Mouse (Mus musculus) midbrain, embryonic 16.5 days (tissue): ENCODE data around the gene Oxt. TPM values are rescaled to one million over a fixed set of nuclear protein-coding genes. Genes with fewer than 3 reads are reported as not detected.

Experiments
- ATAC-seq: fragments of 200-750 bp; cut with Nextera tagmentation; 2 replicates; pipeline ENCODE4 v1.8.0; 2017; ENCODE audit warnings: moderate TSS enrichment
- H3K27ac ChIP-seq: fragments of 300-500 bp; sonication (generic); 2 replicates; pipeline ENCODE4 v1.5.1; 2014; ENCODE audit warnings: mild to moderate bottlenecking, low read length, mixed read lengths
- H3K27me3 ChIP-seq: fragments of 300-500 bp; sonication (generic); 2 replicates; pipeline ENCODE4 v1.6.1; 2014; ENCODE audit warnings: low read depth, low read length, mixed read lengths; ENCODE audit not compliant: control insufficient read depth, insufficient read depth
- H3K36me3 ChIP-seq: fragments of 300-500 bp; sonication (generic); 2 replicates; pipeline ENCODE4 v1.6.1; 2014; ENCODE audit warnings: mild to moderate bottlenecking, low read length, moderate library complexity, mixed read lengths; ENCODE audit not compliant: control insufficient read depth, insufficient read depth
- H3K4me1 ChIP-seq: fragments of 300-500 bp; sonication (generic); 2 replicates; pipeline ENCODE4 v1.6.1; 2014; ENCODE audit warnings: mild to moderate bottlenecking, low read length, mixed read lengths; ENCODE audit not compliant: control insufficient read depth, insufficient read depth
- H3K4me2 ChIP-seq: fragments of 300-500 bp; sonication (generic); 2 replicates; pipeline ENCODE4 v1.6.1; 2014; ENCODE audit warnings: mild to moderate bottlenecking, low read length, mixed read lengths
- H3K4me3 ChIP-seq: fragments of 300-500 bp; sonication (generic); 2 replicates; pipeline ENCODE4 v1.5.1; 2014; ENCODE audit warnings: low read depth, mild to moderate bottlenecking, low read length, moderate library complexity, mixed read lengths
- H3K9ac ChIP-seq: fragments of 300-500 bp; sonication (generic); 2 replicates; pipeline ENCODE4 v1.6.1; 2014; ENCODE audit warnings: low read depth, low read length, mixed read lengths
- H3K9me3 ChIP-seq: fragments of 300-500 bp; sonication (generic); replicated peaks from 2 replicates; pipeline ENCODE4 v1.6.1; 2014; ENCODE audit warnings: mild to moderate bottlenecking, low read length, mixed read lengths; ENCODE audit not compliant: control insufficient read depth, poor library complexity, severe bottlenecking
- WGBS: fragments of 180-500 bp; shearing (Covaris S2); extraction: QIAGEN DNeasy Blood & Tissue Kit; methylation state at CpG from one replicate; pipeline ENCODE4 v1.1.7; 2014; 5-methylcytosine and 5-hydroxymethylcytosine counted together
- polyA plus RNA-seq: library from polyadenylated mRNA; unstranded; fragments of >200 nt; fragmentation: Nextera tagmentation; extraction: Ambion mirVana; gene quantifications from 2 replicates; pipeline ENCODE4 v1.2.1, GENCODE M21; 2015

Gene Oxt
- polyA plus RNA-seq, 1 experiment from 2014 or later = 15.3 TPM

GRCm38 (mm10) chr2:130583902-130584560, 8.1 kb downstream of the Oxt start:
- Histone ChIP-seq H3K4me2 (no peak overlapping the region), H3K27ac (no peak overlapping the region), H3K9me3 (no peaks in the 10 kb centered on the region), H3K4me3 (no peak overlapping the region), H3K9ac (no peak overlapping the region), H3K27me3 (peaks cover 37% of the 10 kb centered on the region), H3K4me1 (peaks cover 8% of the 10 kb centered on the region), H3K36me3 (no peaks in the 10 kb centered on the region)
- WGBS = 78% methylated on average over 10 of the region's 10 CpGs
- ATAC-seq = no peak

GRCm38 (mm10) chr2:130586016-130586415, 10.0 kb downstream of the Oxt start:
- Histone ChIP-seq H3K36me3 (peaks cover 6% of the 10 kb centered on the region), H3K9me3 (no peaks in the 10 kb centered on the region), H3K27me3 (peaks cover 17% of the 10 kb centered on the region), H3K9ac (no peak overlapping the region), H3K27ac (no peak overlapping the region), H3K4me3 (no peak overlapping the region), H3K4me1 (no peaks in the 10 kb centered on the region; the same call in 1 of the 2 replicates), H3K4me2 (no peak overlapping the region)
- ATAC-seq = no peak
- WGBS = 90% methylated on average over 6 of the region's 6 CpGs

- Histone ChIP-seq H3K36me3 (peaks cover 11% of the 10 kb centered on the region), H3K27me3 (no peaks in the 10 kb centered on the region), H3K4me2 (no peak overlapping the region), H3K4me1 (no peaks in the 10 kb centered on the region), H3K27ac (no peak overlapping the region), H3K9me3 (no peaks in the 10 kb centered on the region), H3K4me3 (no peak overlapping the region), H3K9ac (no peak overlapping the region)
- ATAC-seq = no peak
- WGBS = 93% methylated on average over 2 of the region's 2 CpGs
Measured at GRCm38 (mm10) chr2:130588373-130588772, 12.4 kb downstream of the Oxt start.

GRCm38 (mm10) chr2:130589157-130589556, 13.2 kb downstream of the Oxt start:
- Histone ChIP-seq H3K9me3 (no peaks in the 10 kb centered on the region), H3K4me2 (no peak overlapping the region), H3K4me3 (no peak overlapping the region), H3K9ac (no peak overlapping the region), H3K4me1 (no peaks in the 10 kb centered on the region), H3K27me3 (no peaks in the 10 kb centered on the region), H3K36me3 (peaks cover 11% of the 10 kb centered on the region), H3K27ac (no peak overlapping the region)
- 63% methylated on average over 4 of the region's 4 CpGs for WGBS
- ATAC-seq = no peak

GRCm38 (mm10) chr2:130589761-130590160, 13.8 kb downstream of the Oxt start:
- no peak for ATAC-seq
- Histone ChIP-seq H3K9me3 (no peaks in the 10 kb centered on the region), H3K4me1 (no peaks in the 10 kb centered on the region), H3K4me3 (no peak overlapping the region), H3K27me3 (no peaks in the 10 kb centered on the region), H3K9ac (no peak overlapping the region), H3K4me2 (no peak overlapping the region), H3K27ac (no peak overlapping the region), H3K36me3 (peaks cover 13% of the 10 kb centered on the region)
- 94% methylated on average over 2 of the region's 2 CpGs for WGBS

- no peak overlapping the region for H3K9ac ChIP-seq
- WGBS = 98% methylated on average over 2 of the region's 2 CpGs
- no peaks in the 10 kb centered on the region for H3K4me1 ChIP-seq
Measured at GRCm38 (mm10) chr2:130591016-130591415, 15.0 kb downstream of the Oxt start.

GRCm38 (mm10) chr2:130595596-130595995, 19.6 kb downstream of the Oxt start:
- no peak overlapping the region for H3K27ac ChIP-seq
- H3K9me3 ChIP-seq = no peaks in the 10 kb centered on the region
- H3K4me1 ChIP-seq = no peaks in the 10 kb centered on the region
- no peaks in the 10 kb centered on the region for H3K27me3 ChIP-seq
- 90% methylated on average over 1 of the region's 1 CpGs for WGBS
- no peak for ATAC-seq
- H3K4me3 ChIP-seq = no peak overlapping the region
- H3K9ac ChIP-seq = no peak overlapping the region
- H3K4me2 ChIP-seq = no peak overlapping the region
- peaks cover 26% of the 10 kb centered on the region for H3K36me3 ChIP-seq

More at GRCm38 (mm10) chr2:130591016-130591415, 15.0 kb downstream of the Oxt start:
- H3K4me3 ChIP-seq = no peak overlapping the region
- ATAC-seq = no peak
- no peak overlapping the region for H3K4me2 ChIP-seq
- H3K27ac ChIP-seq = no peak overlapping the region
- no peaks in the 10 kb centered on the region for H3K9me3 ChIP-seq
- no peaks in the 10 kb centered on the region for H3K27me3 ChIP-seq
- H3K36me3 ChIP-seq = peaks cover 16% of the 10 kb centered on the region

- no peaks in the 10 kb centered on the region for H3K27me3 ChIP-seq
- H3K27ac ChIP-seq = no peak overlapping the region
- no peaks in the 10 kb centered on the region for H3K4me1 ChIP-seq
- no peak for ATAC-seq
- WGBS = 12% methylated on average over 1 of the region's 1 CpGs
- H3K36me3 ChIP-seq = peaks cover 24% of the 10 kb centered on the region
- no peak overlapping the region for H3K4me2 ChIP-seq
- H3K9me3 ChIP-seq = no peaks in the 10 kb centered on the region
- no peak overlapping the region for H3K4me3 ChIP-seq
- no peak overlapping the region for H3K9ac ChIP-seq
Measured at GRCm38 (mm10) chr2:130597601-130598010, 21.6 kb downstream of the Oxt start.

GRCm38 (mm10) chr2:130598399-130598798, 22.4 kb downstream of the Oxt start:
- peaks cover 27% of the 10 kb centered on the region for H3K36me3 ChIP-seq
- no peak for ATAC-seq
- 73% methylated on average over 3 of the region's 3 CpGs for WGBS
- H3K9ac ChIP-seq = no peak overlapping the region
- no peak overlapping the region for H3K27ac ChIP-seq
- H3K4me1 ChIP-seq = no peaks in the 10 kb centered on the region
- H3K27me3 ChIP-seq = no peaks in the 10 kb centered on the region
- H3K4me2 ChIP-seq = no peak overlapping the region
- H3K4me3 ChIP-seq = no peak overlapping the region
- no peaks in the 10 kb centered on the region for H3K9me3 ChIP-seq
